Mouse (Mus musculus): ENCODE results near the gene Rpf2. TPM values are rescaled to one million over a fixed set of nuclear protein-coding genes. Genes with fewer than 3 reads are reported as not detected.
A peak's percentile ranks its signal among the peaks of the same experiment; 100 is the strongest.

Gene Rpf2
- total RNA-seq, 1 experiment = 78.8 TPM

DNA sequence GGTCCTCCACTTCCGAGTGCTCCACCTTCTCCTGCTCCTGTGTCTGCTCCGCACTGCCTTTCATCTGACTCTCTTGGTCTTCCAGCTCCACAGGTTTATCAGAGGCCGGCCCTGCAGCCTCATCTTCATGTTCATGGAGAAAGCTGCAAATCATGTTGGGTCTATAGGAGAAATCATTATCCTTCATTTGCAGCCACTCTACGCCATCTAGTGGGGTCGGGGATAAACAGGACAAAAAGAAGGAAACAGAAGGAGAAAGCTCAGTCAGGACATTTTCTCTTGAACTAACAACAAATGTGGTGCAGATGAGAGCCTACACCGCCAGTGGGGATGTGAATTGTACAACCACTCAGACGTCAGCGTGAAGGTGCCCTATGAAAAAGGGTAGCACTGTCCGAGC, 2.8 kb upstream of the Rpf2 start:
- no peak for TF ChIP-seq CHD2 (IDR thresholded peaks at IDR 0.05; ENCODE audit: low read depth, low read length)
- no peak for TF ChIP-seq ZNF384 (IDR thresholded peaks at IDR 0.05; ENCODE audit: low read depth, low read length)
- TF ChIP-seq MAFK (IDR thresholded peaks at IDR 0.05; ENCODE audit: insufficient read depth, low read depth, low read length) = no peak
- TF ChIP-seq HCFC1 (IDR thresholded peaks at IDR 0.05; ENCODE audit: borderline replicate concordance, insufficient read depth, low read length) = no peak
- no peak for TF ChIP-seq ZC3H11A (IDR thresholded peaks at IDR 0.05; ENCODE audit: borderline replicate concordance, low read depth, low read length)
- Histone ChIP-seq H3K4me3 (ENCODE audit: insufficient read depth in 1 of 2, low read depth in 1 of 2, low read length in 2 of 2, poor library complexity in 1 of 2, severe bottlenecking in 1 of 2) (no peak overlapping the region), H3K9me3 (ENCODE audit: control insufficient read depth, insufficient read depth, low read depth, low read length) (no peaks in the 10 kb centered on the region), H3K9ac (ENCODE audit: insufficient read depth, low read depth, low read length, poor library complexity, severe bottlenecking) (no peak overlapping the region), H3K27ac (ENCODE audit: insufficient read depth, low read depth, low read length, poor library complexity, severe bottlenecking) (no peak overlapping the region), H3K36me3 (ENCODE audit: control insufficient read depth, insufficient read depth, low read length, poor library complexity, severe bottlenecking) (peaks cover 17% of the 10 kb centered on the region), H3K4me1 (ENCODE audit: control insufficient read depth in 2 of 2, insufficient read depth in 2 of 2, low read length in 2 of 2, poor library complexity in 1 of 2) (no peaks in the 10 kb centered on the region; a peak in 1 of 4 replicates)
- no peak for DNase-seq (ENCODE audit: low read depth, low spot score)
- in situ Hi-C loops (cut with MboI; ENCODE audit: low sequenced_read_pairs in 2 of 2, unreplicated experiment in 2 of 2) = no loop called here

- H3K27ac ChIP-seq (ENCODE audit: insufficient read depth, low read depth, low read length, poor library complexity, severe bottlenecking) = no peak overlapping the region
- no peak for DNase-seq (ENCODE audit: low read depth, low spot score)
- no peaks in the 10 kb centered on the region for H3K9me3 ChIP-seq (ENCODE audit: control insufficient read depth, insufficient read depth, low read depth, low read length)
- in situ Hi-C loops (cut with MboI; ENCODE audit: low sequenced_read_pairs in 2 of 2, unreplicated experiment in 2 of 2) = no loop called here
- TF ChIP-seq ZC3H11A (IDR thresholded peaks at IDR 0.05; ENCODE audit: borderline replicate concordance, low read depth, low read length) (no peak), ZNF384 (IDR thresholded peaks at IDR 0.05; ENCODE audit: low read depth, low read length) (no peak), MAFK (IDR thresholded peaks at IDR 0.05; ENCODE audit: insufficient read depth, low read depth, low read length) (no peak), HCFC1 (IDR thresholded peaks at IDR 0.05; ENCODE audit: borderline replicate concordance, insufficient read depth, low read length) (no peak)
- H3K36me3 ChIP-seq (ENCODE audit: control insufficient read depth, insufficient read depth, low read length, poor library complexity, severe bottlenecking) = peaks cover 20% of the 10 kb centered on the region
- peak overlapping the region; percentile 35; the same call in 1 of the 2 replicates for H3K9ac ChIP-seq (ENCODE audit: insufficient read depth, low read depth, low read length, poor library complexity, severe bottlenecking)
- H3K4me3 ChIP-seq (ENCODE audit: insufficient read depth in 1 of 2, low read depth in 1 of 2, low read length in 2 of 2, poor library complexity in 1 of 2, severe bottlenecking in 1 of 2) = peak overlapping the region; percentile 83 to 87
- no peaks in the 10 kb centered on the region; a peak in 1 of 4 replicates for H3K4me1 ChIP-seq (ENCODE audit: control insufficient read depth in 2 of 2, insufficient read depth in 2 of 2, low read length in 2 of 2, poor library complexity in 1 of 2)
Observed at GRCm38 (mm10) chr10:40247166-40247716, 405 bp upstream of the Rpf2 start.

- H3K4me1 ChIP-seq (ENCODE audit: control insufficient read depth in 2 of 2, insufficient read depth in 2 of 2, low read length in 2 of 2, poor library complexity in 1 of 2) = peaks cover 0 to 6% of the 10 kb centered on the region in 2 experiments; a peak in 1 of 4 replicates
- DNase-seq (ENCODE audit: low read depth, low spot score) = no peak
- no peaks in the 10 kb centered on the region for H3K9me3 ChIP-seq (ENCODE audit: control insufficient read depth, insufficient read depth, low read depth, low read length)
- no peak overlapping the region for H3K27ac ChIP-seq (ENCODE audit: insufficient read depth, low read depth, low read length, poor library complexity, severe bottlenecking)
- H3K4me3 ChIP-seq (ENCODE audit: insufficient read depth in 1 of 2, low read depth in 1 of 2, low read length in 2 of 2, poor library complexity in 1 of 2, severe bottlenecking in 1 of 2) = no peak overlapping the region
- in situ Hi-C loops (cut with MboI; ENCODE audit: low sequenced_read_pairs in 2 of 2, unreplicated experiment in 2 of 2) = no loop called here
- peaks cover 23% of the 10 kb centered on the region for H3K36me3 ChIP-seq (ENCODE audit: control insufficient read depth, insufficient read depth, low read length, poor library complexity, severe bottlenecking)
- TF ChIP-seq ZNF384 (IDR thresholded peaks at IDR 0.05; ENCODE audit: low read depth, low read length) (no peak), ZC3H11A (IDR thresholded peaks at IDR 0.05; ENCODE audit: borderline replicate concordance, low read depth, low read length) (no peak), HCFC1 (IDR thresholded peaks at IDR 0.05; ENCODE audit: borderline replicate concordance, insufficient read depth, low read length) (no peak), MAFK (IDR thresholded peaks at IDR 0.05; ENCODE audit: insufficient read depth, low read depth, low read length) (no peak), CHD2 (IDR thresholded peaks at IDR 0.05; ENCODE audit: low read depth, low read length) (no peak)
- H3K9ac ChIP-seq (ENCODE audit: insufficient read depth, low read depth, low read length, poor library complexity, severe bottlenecking) = no peak overlapping the region
Observed at GRCm38 (mm10) chr10:40237826-40238225, 9.0 kb downstream of the Rpf2 start.

- no peak overlapping the region for H3K4me3 ChIP-seq (ENCODE audit: insufficient read depth in 1 of 2, low read depth in 1 of 2, low read length in 2 of 2, poor library complexity in 1 of 2, severe bottlenecking in 1 of 2)
- TF ChIP-seq ZC3H11A (IDR thresholded peaks at IDR 0.05; ENCODE audit: borderline replicate concordance, low read depth, low read length) = no peak
- no peak for TF ChIP-seq CHD2 (IDR thresholded peaks at IDR 0.05; ENCODE audit: low read depth, low read length)
- TF ChIP-seq MAFK (IDR thresholded peaks at IDR 0.05; ENCODE audit: insufficient read depth, low read depth, low read length) = no peak
- TF ChIP-seq HCFC1 (IDR thresholded peaks at IDR 0.05; ENCODE audit: borderline replicate concordance, insufficient read depth, low read length) = no peak
- no peak for TF ChIP-seq ZNF384 (IDR thresholded peaks at IDR 0.05; ENCODE audit: low read depth, low read length)
- H3K4me1 ChIP-seq (ENCODE audit: control insufficient read depth in 2 of 2, insufficient read depth in 2 of 2, low read length in 2 of 2, poor library complexity in 1 of 2) = peaks cover 0 to 6% of the 10 kb centered on the region in 2 experiments; a peak in 1 of 4 replicates
- in situ Hi-C loops (cut with MboI; ENCODE audit: low sequenced_read_pairs in 2 of 2, unreplicated experiment in 2 of 2) = no loop called here
- peaks cover 23% of the 10 kb centered on the region for H3K36me3 ChIP-seq (ENCODE audit: control insufficient read depth, insufficient read depth, low read length, poor library complexity, severe bottlenecking)
- H3K9ac ChIP-seq (ENCODE audit: insufficient read depth, low read depth, low read length, poor library complexity, severe bottlenecking) = no peak overlapping the region
- no peak overlapping the region for H3K27ac ChIP-seq (ENCODE audit: insufficient read depth, low read depth, low read length, poor library complexity, severe bottlenecking)
- no peak for DNase-seq (ENCODE audit: low read depth, low spot score)
- H3K9me3 ChIP-seq (ENCODE audit: control insufficient read depth, insufficient read depth, low read depth, low read length) = no peaks in the 10 kb centered on the region
Observed at GRCm38 (mm10) chr10:40233241-40233640, 13.6 kb downstream of the Rpf2 start.

Data from ES-E14 (cell line).